Mouse (Mus musculus): ENCODE results near the gene Acvr1.

GRCm38 (mm10) chr2:58586311-58586710 is 19.4 kb upstream of the Acvr1 start:
- no peak for TF ChIP-seq CTCF (IDR thresholded peaks at IDR 0.05; ENCODE audit: low read depth, low read length)
- TF ChIP-seq TAL1 (conservative IDR thresholded peaks at IDR 0.05; ENCODE audit: low read depth, low read length) = no peak
- TF ChIP-seq POLR2AphosphoS5 (IDR thresholded peaks at IDR 0.05; ENCODE audit: insufficient replicate concordance, low read depth, low read length) = no peak

Measured in G1E (cell line).